Mouse (Mus musculus) C2C12 (cell line): ENCODE results near the gene Creld2. TPM values are rescaled to one million over a fixed set of nuclear protein-coding genes. Genes with fewer than 3 reads are reported as not detected.

Experiments used
- H3K27me3 ChIP-seq: one replicate; pipeline ENCODE4 v1.6.1; 2011; ENCODE audit not compliant: control insufficient read depth, insufficient read depth, insufficient read length
- H3K36me3 ChIP-seq: one replicate; pipeline ENCODE4 v1.6.1; 2011; ENCODE audit not compliant: control insufficient read depth, insufficient read depth
- H3K4me3 ChIP-seq: one replicate; pipeline ENCODE4 v1.5.1; 2011; ENCODE audit warnings: mild to moderate bottlenecking, control low read depth; ENCODE audit not compliant: poor library complexity, insufficient read depth, severe bottlenecking
- H3K79me2 ChIP-seq: one replicate; pipeline ENCODE4 v1.6.1; 2011; ENCODE audit not compliant: control insufficient read depth, insufficient read depth
- H3K79me3 ChIP-seq: one replicate; pipeline ENCODE4 v1.6.1; 2011; ENCODE audit warnings: low read depth, control low read depth
- H3ac ChIP-seq: one replicate; pipeline ENCODE3; 2011; ENCODE audit warnings: low read depth; ENCODE audit not compliant: control insufficient read depth, insufficient read length
- CEBPB ChIP-seq: IDR thresholded peaks from one replicate; pipeline ENCODE4 v1.6.1; 2011; ENCODE audit warnings: low read depth, mild to moderate bottlenecking, control low read depth, moderate library complexity
- CTCF ChIP-seq: IDR thresholded peaks from one replicate; pipeline ENCODE4 v1.5.1; 2011; ENCODE audit not compliant: control insufficient read depth, insufficient read depth, insufficient read length
- FOSL1 ChIP-seq: IDR thresholded peaks from one replicate; pipeline ENCODE4 v1.8.0; 2011; ENCODE audit warnings: mild to moderate bottlenecking, low read length; ENCODE audit not compliant: poor library complexity, insufficient read depth, severe bottlenecking
- MAX ChIP-seq: IDR thresholded peaks from one replicate; pipeline ENCODE4 v1.6.1; 2011; ENCODE audit warnings: mild to moderate bottlenecking, control low read depth
- MYOD1 ChIP-seq: IDR thresholded peaks from one replicate; pipeline ENCODE4 v1.6.1; 2011; ENCODE audit warnings: low read depth; ENCODE audit not compliant: control insufficient read depth, insufficient read length
- MYOG ChIP-seq: IDR thresholded peaks from one replicate; pipeline ENCODE4 v1.6.1; 2011; ENCODE audit not compliant: control insufficient read depth, insufficient read length; ENCODE audit errors: extremely low read depth
- USF1 ChIP-seq: IDR thresholded peaks from one replicate; pipeline ENCODE4 v1.6.1; 2011; ENCODE audit warnings: low read depth, mild to moderate bottlenecking, control low read depth, moderate library complexity
- polyA plus RNA-seq: library from polyadenylated mRNA; unstranded; fragments of >200 nt; fragmentation: generic; extraction: Trizol; gene quantifications from one replicate; pipeline ENCODE4 v1.2.1, GENCODE M21; 2012; ENCODE audit warnings: missing spikeins

Gene Creld2
- polyA plus RNA-seq, 1 experiment, result 107 TPM

DNA sequence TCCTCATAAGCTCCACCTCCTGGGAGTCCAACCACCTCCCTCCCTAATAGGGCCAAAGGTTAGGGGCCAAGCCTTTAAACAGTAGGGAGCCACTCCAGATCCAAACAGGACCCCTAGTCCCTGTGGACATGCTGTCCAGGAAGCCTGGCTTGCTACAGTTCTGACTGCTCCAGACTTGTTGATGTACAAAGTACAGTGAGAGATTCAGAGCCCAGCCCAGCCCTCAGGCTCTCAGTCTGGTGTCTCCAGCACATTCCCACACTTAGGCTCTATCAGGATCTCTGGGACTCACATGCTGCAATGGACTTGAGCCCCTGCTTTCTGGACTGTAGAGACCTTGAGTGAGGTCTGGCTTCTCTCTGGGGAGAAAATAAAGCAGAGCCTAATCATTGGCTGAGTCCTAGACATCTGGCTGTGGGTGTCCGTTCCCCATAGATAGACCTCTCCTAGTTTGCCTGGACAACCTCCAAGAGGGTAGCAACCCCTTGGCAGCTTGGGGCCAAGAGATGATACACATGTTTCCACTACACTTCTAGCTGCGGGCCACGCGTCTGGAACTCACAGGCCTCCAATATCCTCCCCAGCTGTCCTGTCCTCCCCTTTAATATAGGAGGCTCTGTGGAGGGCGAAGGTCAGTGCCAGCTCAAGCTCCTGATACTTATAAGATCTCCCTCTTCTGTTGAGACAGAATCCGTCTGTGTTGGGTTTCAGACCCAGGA, 48.7 kb downstream of the Creld2 start:
- Histone ChIP-seq H3K79me3 (peaks cover 24% of the 10 kb centered on the region), H3K79me2 (peaks cover 38% of the 10 kb centered on the region), H3K4me3 (no peak overlapping the region), H3ac (no peak overlapping the region), H3K36me3 (peaks cover 33% of the 10 kb centered on the region), H3K27me3 (no peaks in the 10 kb centered on the region)
- TF ChIP-seq MAX (no peak), CEBPB (no peak), CTCF (no peak), MYOD1 (no peak), USF1 (no peak), MYOG (no peak), FOSL1 (no peak)

DNA sequence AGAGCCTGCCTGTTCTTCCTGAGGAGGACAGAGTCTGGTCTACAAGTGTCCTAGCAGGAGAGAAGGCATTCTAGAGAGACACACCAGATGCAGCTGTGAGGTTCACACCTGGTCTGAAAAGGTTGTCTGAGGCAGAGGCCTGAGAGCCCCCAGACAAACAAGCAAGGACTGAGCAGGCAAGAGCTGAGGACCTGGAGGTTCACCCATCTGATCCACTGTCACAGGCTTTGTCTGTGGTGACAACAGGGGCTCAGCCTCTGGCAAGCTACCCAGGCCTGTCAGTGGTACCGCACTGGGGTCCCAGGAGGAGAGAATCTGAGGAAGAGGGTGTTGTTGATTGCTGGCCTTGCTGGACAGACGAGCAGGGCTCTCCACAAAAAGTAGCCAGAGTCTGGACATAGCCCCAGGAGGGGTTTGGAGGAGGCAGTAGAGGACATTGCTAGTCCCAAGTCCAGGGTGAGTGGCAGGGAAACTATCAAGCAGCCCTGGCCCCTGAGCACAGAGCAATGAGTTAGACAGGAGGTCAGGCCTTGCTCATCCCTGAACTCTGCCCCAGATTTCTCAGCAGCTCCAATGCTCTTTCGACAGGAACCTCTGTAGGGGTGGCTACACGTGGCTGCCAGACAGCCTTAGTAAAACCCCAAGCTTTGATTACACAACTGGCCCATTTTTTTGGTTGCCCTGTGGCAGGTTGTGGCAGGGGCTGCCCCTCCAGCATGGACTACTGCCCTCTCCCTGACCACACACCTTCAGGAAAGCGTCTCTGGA, 51.2 kb downstream of the Creld2 start:
- peaks cover 14% of the 10 kb centered on the region for H3K36me3 ChIP-seq
- TF ChIP-seq MYOD1 (no peak), MYOG (no peak), FOSL1 (no peak), MAX (no peak), CTCF (no peak), USF1 (no peak), CEBPB (no peak)

DNA sequence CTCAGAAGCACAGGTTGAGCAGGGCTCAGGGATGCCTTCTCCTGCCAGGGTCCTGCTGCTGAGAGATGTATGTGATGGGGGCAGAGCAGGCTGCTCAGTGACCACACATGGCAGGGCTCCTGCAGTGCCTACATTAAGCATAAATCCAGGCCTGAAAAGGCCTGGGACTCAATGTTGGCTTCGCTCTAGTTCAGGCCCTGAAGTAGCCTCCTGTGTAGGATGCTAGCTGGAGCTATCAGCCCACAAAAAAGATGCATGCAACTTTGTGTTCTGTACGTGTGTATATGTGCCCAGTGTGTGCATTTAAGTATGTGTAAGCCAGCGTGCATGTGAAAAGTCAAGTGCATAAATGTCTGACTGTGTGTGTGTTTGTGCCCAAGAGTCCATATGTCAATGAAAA, 54.6 kb downstream of the Creld2 start:
- H3K79me2 ChIP-seq, result no peaks in the 10 kb centered on the region
- H3K27me3 ChIP-seq, result no peaks in the 10 kb centered on the region
- no peaks in the 10 kb centered on the region for H3K36me3 ChIP-seq
- TF ChIP-seq USF1 (no peak), CTCF (no peak), CEBPB (no peak), MYOG (no peak), FOSL1 (no peak), MAX (no peak), MYOD1 (no peak)
- H3ac ChIP-seq, result no peak overlapping the region
- no peaks in the 10 kb centered on the region for H3K79me3 ChIP-seq
- H3K4me3 ChIP-seq, result no peak overlapping the region

More for the DNA sequence above, 51.2 kb downstream of the Creld2 start:
- Histone ChIP-seq H3K27me3 (no peaks in the 10 kb centered on the region), H3K79me3 (peaks cover 1% of the 10 kb centered on the region), H3K4me3 (no peak overlapping the region), H3ac (no peak overlapping the region), H3K79me2 (peaks cover 13% of the 10 kb centered on the region)

DNA sequence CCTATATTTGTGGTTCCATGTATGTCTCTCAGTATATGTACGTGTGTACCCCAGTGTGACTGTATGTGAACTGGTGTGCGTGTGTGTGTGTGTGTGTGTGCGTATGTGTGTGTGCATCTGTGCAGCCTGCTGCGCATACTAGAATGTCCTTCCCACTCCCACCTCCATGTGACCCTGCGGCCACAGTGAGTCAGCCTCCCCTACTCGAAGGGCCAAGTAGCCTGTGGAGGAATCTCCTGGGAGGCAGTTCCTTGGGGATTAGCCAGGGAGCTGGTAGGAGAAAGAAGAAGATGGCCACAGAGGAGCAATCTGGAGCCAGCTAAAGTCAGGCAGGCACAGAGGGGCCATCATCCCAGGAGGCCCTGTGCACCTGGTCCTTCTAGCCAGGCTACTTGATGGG, 55.0 kb downstream of the Creld2 start:
- Histone ChIP-seq H3K79me2 (no peaks in the 10 kb centered on the region), H3K79me3 (no peaks in the 10 kb centered on the region), H3K4me3 (no peak overlapping the region), H3ac (no peak overlapping the region), H3K36me3 (no peaks in the 10 kb centered on the region), H3K27me3 (no peaks in the 10 kb centered on the region)
- peak; percentile 82 for TF ChIP-seq MAX
- no peak for TF ChIP-seq MYOG
- TF ChIP-seq USF1, result peak; percentile 94

DNA sequence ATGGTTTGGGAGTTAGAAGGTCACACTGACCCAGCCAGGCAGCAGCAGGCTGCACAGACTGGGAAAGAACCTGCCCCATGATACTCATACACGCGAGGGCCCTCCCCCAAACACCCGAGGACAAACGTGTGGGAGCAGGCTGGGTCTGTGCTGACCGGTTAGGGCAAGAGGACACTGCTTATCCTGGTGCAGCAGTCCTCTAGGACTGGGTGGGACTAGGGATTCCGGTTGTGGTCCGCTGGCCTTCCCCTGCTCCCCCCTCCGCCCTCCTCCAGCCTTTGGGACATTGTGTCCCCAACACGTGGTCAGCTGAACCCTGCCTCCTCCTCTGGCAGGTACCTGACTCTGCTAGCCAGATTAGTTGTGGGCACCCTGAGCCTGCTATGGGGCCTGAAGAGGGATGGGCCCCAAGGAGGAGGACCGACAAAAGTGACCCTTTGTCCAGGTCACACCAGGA, 56.2 kb downstream of the Creld2 start:
- TF ChIP-seq MYOG (no peak), MAX (no peak), MYOD1 (no peak), CTCF (no peak), CEBPB (no peak), USF1 (no peak), FOSL1 (no peak)
- Histone ChIP-seq H3K79me2 (no peaks in the 10 kb centered on the region), H3K79me3 (no peaks in the 10 kb centered on the region), H3K36me3 (no peaks in the 10 kb centered on the region), H3K4me3 (no peak overlapping the region), H3K27me3 (no peaks in the 10 kb centered on the region), H3ac (no peak overlapping the region)

Other genes with a start within 250 kb of the Creld2 start
- 0.51 TPM for gene Zdhhc25, start 219.3 kb upstream of the Creld2 start, polyA plus RNA-seq
- gene Brd1, start 85.4 kb upstream of the Creld2 start, polyA plus RNA-seq, result 23.8 TPM
- 9.6 TPM for gene Zbed4, start 68.0 kb upstream of the Creld2 start, polyA plus RNA-seq
- gene Alg12, start 328 bp upstream of the Creld2 start, polyA plus RNA-seq, result 14.2 TPM
- 68.3 TPM for gene Pim3, start 42.5 kb downstream of the Creld2 start, polyA plus RNA-seq
- not detected for gene Ttll8, start 134.8 kb downstream of the Creld2 start, polyA plus RNA-seq
- 0.02 TPM for gene Mlc1, start 159.4 kb downstream of the Creld2 start, polyA plus RNA-seq
- gene Mov10l1, start 163.3 kb downstream of the Creld2 start, polyA plus RNA-seq, result not detected
- not detected for gene Panx2, start 240.1 kb downstream of the Creld2 start, polyA plus RNA-seq